Mouse (Mus musculus) lung, embryonic 16.5 days (tissue): Measurements from ENCODE around the gene Tnfsf14. TPM values are rescaled to one million over a fixed set of nuclear protein-coding genes. Genes with fewer than 3 reads are reported as not detected.

ENCODE experiments used
- ATAC-seq: fragments of 200-750 bp; cut with Nextera tagmentation; 2 replicates; pipeline ENCODE4 v1.8.0; 2017; ENCODE audit warnings: low read depth, mild to moderate bottlenecking, moderate library complexity
- H3K27ac ChIP-seq: fragments of 300-500 bp; sonication (generic); 2 replicates; pipeline ENCODE4 v1.5.1; 2014; ENCODE audit warnings: mild to moderate bottlenecking, control low read depth, low read length
- H3K27me3 ChIP-seq: fragments of 300-500 bp; sonication (generic); 2 replicates; pipeline ENCODE4 v1.6.1; 2014; ENCODE audit warnings: low read depth, low read length, mixed read lengths; ENCODE audit not compliant: control insufficient read depth, insufficient read depth
- H3K36me3 ChIP-seq: fragments of 300-500 bp; sonication (generic); 2 replicates; pipeline ENCODE4 v1.6.1; 2014; ENCODE audit warnings: low read length; ENCODE audit not compliant: control insufficient read depth, insufficient read depth
- H3K4me1 ChIP-seq: fragments of 300-500 bp; sonication (generic); replicated peaks from 2 replicates; pipeline ENCODE4 v1.6.1; 2014; ENCODE audit warnings: low read length, mixed read lengths; ENCODE audit not compliant: control insufficient read depth, insufficient read depth
- H3K4me2 ChIP-seq: fragments of 300-500 bp; sonication (generic); 2 replicates; pipeline ENCODE4 v1.6.1; 2014; ENCODE audit warnings: low read depth, low read length, control low read depth
- H3K4me3 ChIP-seq: fragments of 300-500 bp; sonication (generic); 2 replicates; pipeline ENCODE4 v1.5.1; 2014; ENCODE audit warnings: mild to moderate bottlenecking, low read length, control low read depth
- H3K9ac ChIP-seq: fragments of 300-500 bp; sonication (generic); 2 replicates; pipeline ENCODE4 v1.6.1; 2014; ENCODE audit warnings: low read length, control low read depth
- H3K9me3 ChIP-seq: fragments of 300-500 bp; sonication (generic); 2 replicates; pipeline ENCODE4 v1.6.1; 2016; ENCODE audit warnings: low read length; ENCODE audit not compliant: control insufficient read depth
- WGBS: fragments of 180-500 bp; shearing (Covaris S2); extraction: QIAGEN DNeasy Blood & Tissue Kit; methylation state at CpG from one replicate; pipeline ENCODE4 v1.1.7; 2014; 5-methylcytosine and 5-hydroxymethylcytosine counted together
- microRNA-seq: library from miRNA; unstranded; fragments of <30 nt; microRNA quantifications from one replicate; pipeline ENCODE4, GENCODE M21; 2016
- polyA plus RNA-seq: library from polyadenylated mRNA; unstranded; fragments of >200 nt; fragmentation: Nextera tagmentation; extraction: Ambion mirVana; gene quantifications from 2 replicates; pipeline ENCODE4 v1.2.1, GENCODE M21; 2015

The Tnfsf14 gene
- polyA plus RNA-seq, 1 experiment from 2014 or later = 0.26 TPM

DNA sequence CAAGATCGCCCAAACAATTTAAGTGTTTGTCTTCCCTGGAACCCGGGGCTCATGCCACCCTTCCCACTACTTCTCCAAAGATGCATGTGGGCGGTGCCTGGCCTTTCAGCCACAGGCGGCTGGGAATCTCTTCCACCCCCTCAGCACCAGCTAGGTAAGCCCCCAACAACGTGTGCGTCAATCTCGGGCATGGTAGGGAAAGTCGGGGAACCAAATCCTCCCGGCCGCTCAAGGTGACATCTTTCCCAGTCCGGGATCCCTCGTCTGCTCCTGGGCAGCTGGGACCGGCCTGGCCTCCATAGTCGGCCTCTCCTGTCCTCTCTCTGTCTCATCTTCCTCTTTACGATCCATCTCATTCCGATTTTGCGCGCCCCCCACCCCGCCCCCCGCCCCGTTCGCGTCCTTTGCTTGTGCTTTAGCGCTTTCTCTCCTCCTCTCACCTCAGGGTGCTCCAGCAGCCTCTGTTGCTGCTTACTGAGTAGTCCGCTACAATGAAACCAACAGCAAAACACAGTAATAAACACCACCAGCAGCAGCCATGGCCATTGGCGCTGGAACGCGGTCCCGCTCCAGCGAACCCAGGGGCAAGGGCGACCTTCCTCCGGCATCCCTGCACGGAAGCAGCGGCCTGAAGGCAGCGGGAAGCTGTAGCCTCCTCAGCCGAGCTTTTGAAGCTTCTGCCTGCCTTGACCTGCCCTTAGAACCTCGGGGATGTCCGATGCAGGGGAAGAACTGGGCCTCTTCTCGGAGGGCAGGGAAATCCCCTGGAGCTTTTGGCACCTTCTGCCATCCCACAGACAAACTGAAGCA is 44.8 kb downstream of the Tnfsf14 start, which contains the start of gene Cd70:
Cd70 (minus strand) TSS at position 784 of the 810 bp plus-strand sequence.
- Histone ChIP-seq H3K9ac (peak within 1 kb of the TSS; percentile 5; the same call in 1 of the 2 replicates), H3K4me3 (peak within 1 kb of the TSS; percentile 30), H3K4me2 (peak within 1 kb of the TSS; percentile 41), H3K27ac (no peak within 1 kb of the TSS), H3K27me3 (peaks cover 35% of the 10 kb centered on the region), H3K4me1 (no peaks in the 10 kb centered on the region; the same call in 1 of the 2 replicates), H3K9me3 (no peaks in the 10 kb centered on the region), H3K36me3 (no peaks in the 10 kb centered on the region)
- WGBS = 2% methylated on average over 38 of the region's 39 CpGs
- ATAC-seq = no peak

- Histone ChIP-seq H3K27me3 (peaks cover 35% of the 10 kb centered on the region), H3K4me2 (no peak overlapping the region), H3K9ac (no peak overlapping the region), H3K4me3 (no peak overlapping the region), H3K4me1 (no peaks in the 10 kb centered on the region; the same call in 1 of the 2 replicates), H3K9me3 (no peaks in the 10 kb centered on the region), H3K36me3 (no peaks in the 10 kb centered on the region), H3K27ac (no peak overlapping the region)
- WGBS = 57% methylated on average over 4 of the region's 4 CpGs
- ATAC-seq = no peak
Measured at GRCm38 (mm10) chr17:57148343-57148742, 45.6 kb downstream of the Tnfsf14 start.

DNA sequence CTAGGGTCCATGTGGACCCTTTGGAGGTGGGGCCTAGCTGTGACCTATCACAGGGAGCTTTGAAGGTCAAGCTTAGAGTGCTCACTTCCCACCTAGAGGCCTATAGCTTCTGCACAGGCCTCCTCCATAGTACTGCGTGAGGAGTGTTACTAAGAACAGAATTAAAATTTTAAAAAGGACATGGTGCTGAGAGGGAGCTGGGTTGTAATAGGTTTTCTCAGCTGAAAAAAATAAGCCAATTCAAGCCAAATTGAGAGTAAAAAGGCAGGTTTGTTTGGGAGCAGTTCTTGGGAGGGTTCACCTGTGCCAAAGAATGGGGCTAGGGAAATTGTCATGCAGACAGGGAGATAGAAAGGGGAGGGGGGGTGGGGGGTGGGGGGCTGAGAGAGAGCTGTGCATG is 48.9 kb downstream of the Tnfsf14 start:
- H3K9ac ChIP-seq = no peak overlapping the region
- H3K4me2 ChIP-seq = no peak overlapping the region
- H3K36me3 ChIP-seq = no peaks in the 10 kb centered on the region
- H3K27me3 ChIP-seq = peaks cover 28% of the 10 kb centered on the region
- no peaks in the 10 kb centered on the region for H3K9me3 ChIP-seq
- WGBS = 70% methylated on average over 1 of the region's 1 CpGs
- H3K27ac ChIP-seq = no peak overlapping the region
- no peak for ATAC-seq
- no peaks in the 10 kb centered on the region; the same call in 1 of the 2 replicates for H3K4me1 ChIP-seq
- H3K4me3 ChIP-seq = no peak overlapping the region

GRCm38 (mm10) chr17:57143704-57144103 is 50.3 kb downstream of the Tnfsf14 start:
- Histone ChIP-seq H3K36me3 (no peaks in the 10 kb centered on the region), H3K4me1 (no peaks in the 10 kb centered on the region), H3K27me3 (peaks cover 14% of the 10 kb centered on the region), H3K9me3 (no peaks in the 10 kb centered on the region), H3K4me3 (no peak overlapping the region), H3K4me2 (no peak overlapping the region), H3K27ac (no peak overlapping the region), H3K9ac (no peak overlapping the region)
- no peak for ATAC-seq
- WGBS = 79% methylated on average over 3 of the region's 3 CpGs

- no peak overlapping the region for H3K9ac ChIP-seq
- H3K27ac ChIP-seq = no peak overlapping the region
- H3K36me3 ChIP-seq = no peaks in the 10 kb centered on the region
- H3K27me3 ChIP-seq = no peaks in the 10 kb centered on the region
- no peak for ATAC-seq
- no peak overlapping the region for H3K4me2 ChIP-seq
- no peak overlapping the region for H3K4me3 ChIP-seq
- no peaks in the 10 kb centered on the region for H3K9me3 ChIP-seq
- H3K4me1 ChIP-seq = no peaks in the 10 kb centered on the region
- 72% methylated on average over 3 of the region's 3 CpGs for WGBS
Measured at GRCm38 (mm10) chr17:57139708-57140107, 54.3 kb downstream of the Tnfsf14 start.

Small RNA genes lying within 50 kb of the gene (microRNA-seq; reads per million reads assigned to microRNA genes)
- not detected for gene Mir6978

Other genes starting within 250 kb of the Tnfsf14 start
- 0.09 TPM in 1 of 2 replicates, not detected in the other for gene Acer1, start 212.1 kb downstream of the Tnfsf14 start, polyA plus RNA-seq
- gene Clpp, start 203.9 kb downstream of the Tnfsf14 start, polyA plus RNA-seq = 113 and 124 TPM in 2 replicates
- 41.3 and 42.6 TPM in 2 replicates for gene Alkbh7, start 196.8 kb downstream of the Tnfsf14 start, polyA plus RNA-seq
- not detected in 2 replicates for gene Pspn, start 194.2 kb downstream of the Tnfsf14 start, polyA plus RNA-seq
- gene Gtf2f1, start 182.9 kb downstream of the Tnfsf14 start, polyA plus RNA-seq = 60.0 and 61.3 TPM in 2 replicates
- gene Gm17949, start 182.7 kb downstream of the Tnfsf14 start, polyA plus RNA-seq = 0.63 and 1.0 TPM in 2 replicates
- 21.3 and 23.7 TPM in 2 replicates for gene Khsrp, start 162.7 kb downstream of the Tnfsf14 start, polyA plus RNA-seq
- not detected in 2 replicates for gene Slc25a41, start 152.5 kb downstream of the Tnfsf14 start, polyA plus RNA-seq
- gene Crb3, start 135.1 kb downstream of the Tnfsf14 start, polyA plus RNA-seq = 62.6 and 63.1 TPM in 2 replicates
- 8.1 and 9.6 TPM in 2 replicates for gene Slc25a23, start 134.3 kb downstream of the Tnfsf14 start, polyA plus RNA-seq
- gene Dennd1c, start 115.7 kb downstream of the Tnfsf14 start, polyA plus RNA-seq = 5.4 and 5.8 TPM in 2 replicates
- gene Tubb4a, start 106.4 kb downstream of the Tnfsf14 start, polyA plus RNA-seq = 12.3 and 15.0 TPM in 2 replicates
- 7.3 and 8.5 TPM in 2 replicates for gene Tnfsf9, start 88.9 kb downstream of the Tnfsf14 start, polyA plus RNA-seq
- gene Cd70, start 44.4 kb downstream of the Tnfsf14 start, polyA plus RNA-seq = not detected in 2 replicates
- 3.2 and 8.4 TPM in 2 replicates for gene C3, start 34.0 kb upstream of the Tnfsf14 start, polyA plus RNA-seq
- 41.0 and 44.2 TPM in 2 replicates for gene Gpr108, start 54.3 kb upstream of the Tnfsf14 start, polyA plus RNA-seq
- gene Trip10, start 55.3 kb upstream of the Tnfsf14 start, polyA plus RNA-seq = 53.1 and 54.1 TPM in 2 replicates
- gene Vav1, start 84.9 kb upstream of the Tnfsf14 start, polyA plus RNA-seq = 3.9 and 6.4 TPM in 2 replicates
- gene Adgre1, start 164.5 kb upstream of the Tnfsf14 start, polyA plus RNA-seq = 5.2 and 6.6 TPM in 2 replicates